Mouse (Mus musculus) liver, adult 2 months (tissue): Measurements from ENCODE around the gene Tlcd2.

ENCODE experiments used
- CTCF ChIP-seq: fragments of 200-500 bp; IDR thresholded peaks from 2 replicates; pipeline ENCODE4 v1.5.1; 2011; ENCODE audit warnings: low read depth, low read length, control low read depth
- POLR2A ChIP-seq: fragments of 200-500 bp; IDR thresholded peaks from 2 replicates; pipeline ENCODE4 v1.6.1; 2011; ENCODE audit warnings: low read length, control low read depth; ENCODE audit not compliant: insufficient read depth; ENCODE audit errors: extremely low read depth

DNA sequence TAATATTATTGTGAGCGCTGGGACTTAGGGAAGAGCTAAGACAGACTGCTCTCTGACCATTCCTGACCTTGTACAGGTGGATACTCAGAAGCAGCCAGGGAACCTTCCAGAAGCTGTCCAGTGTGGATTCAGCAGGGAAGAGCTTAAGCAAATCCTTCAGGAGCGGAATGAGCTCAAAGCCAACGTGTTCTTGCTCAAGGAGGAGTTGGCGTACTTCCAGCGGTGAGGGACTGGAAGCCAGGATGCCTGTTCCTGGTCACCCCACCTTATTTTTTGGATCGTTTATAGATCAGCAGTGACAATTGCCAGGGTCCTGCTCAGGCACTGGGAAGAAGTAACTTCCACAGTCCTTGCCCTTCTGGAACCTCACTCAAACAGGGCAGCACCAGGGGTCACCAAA, 49.7 kb downstream of the Tlcd2 start:
- TF ChIP-seq CTCF (no peak), POLR2A (no peak)
